Mouse (Mus musculus) lung, adult 2 months (tissue): ENCODE results near the gene Marf1. TPM values are rescaled to one million over a fixed set of nuclear protein-coding genes. Genes with fewer than 3 reads are reported as not detected.
"Not testable (repeated sequence)": the region's sequence is repeated elsewhere in the genome, so short reads cannot be mapped to it uniquely, and the experiment has no call there.

Source experiments
- DNase-seq: peaks from one replicate; pipeline ENCODE4 v3.0.0; 2022
- H3K4me1 ChIP-seq: fragments of 200-500 bp; 2 replicates; pipeline ENCODE4 v1.6.1; 2011; ENCODE audit warnings: low read length; ENCODE audit not compliant: control insufficient read depth, insufficient read depth
- H3K4me3 ChIP-seq: fragments of 200-500 bp; replicated peaks from 2 replicates; pipeline ENCODE3; 2011; ENCODE audit warnings: low read depth, mild to moderate bottlenecking, control low read depth, low read length; ENCODE audit errors: extremely low read depth
- CTCF ChIP-seq: fragments of 200-500 bp; IDR thresholded peaks from 2 replicates; pipeline ENCODE4 v1.5.1; 2011; ENCODE audit warnings: mild to moderate bottlenecking, low read length, control low read depth; ENCODE audit not compliant: insufficient read depth
- POLR2A ChIP-seq: fragments of 200-500 bp; IDR thresholded peaks from 2 replicates; pipeline ENCODE4 v1.6.1; 2011; ENCODE audit warnings: low read depth, mild to moderate bottlenecking, control low read depth, low read length, borderline replicate concordance; ENCODE audit errors: extremely low read depth
- WGBS: fragments of 180-500 bp; shearing (Covaris S2); methylation state at CpG from one replicate; pipeline ENCODE4 v1.1.7; 2018; 5-methylcytosine and 5-hydroxymethylcytosine counted together
- polyA plus RNA-seq: library from polyadenylated mRNA; depleted of rRNA; stranded (reverse); fragments of >200 nt; gene quantifications from 2 replicates; pipeline ENCODE4 v1.2.3, GENCODE M21; 2012

The Marf1 gene
- polyA plus RNA-seq, 1 experiment = 15.7 TPM

GRCm38 (mm10) chr16:14169706-14170105, 6.6 kb upstream of the Marf1 start:
- no peak overlapping the region for H3K4me3 ChIP-seq
- WGBS = 79% methylated on average over 1 of the region's 1 CpGs
- DNase-seq = no peak
- TF ChIP-seq POLR2A (no peak), CTCF (no peak)
- H3K4me1 ChIP-seq = no peaks in the 10 kb centered on the region

GRCm38 (mm10) chr16:14166490-14166889, 3.3 kb upstream of the Marf1 start:
- DNase-seq = no peak
- no peak for TF ChIP-seq CTCF
- TF ChIP-seq POLR2A = no peak
- Histone ChIP-seq H3K4me1 (no peaks in the 10 kb centered on the region; the same call in 1 of the 2 replicates), H3K4me3 (no peak overlapping the region)
- WGBS = 68% methylated on average over 4 of the region's 4 CpGs

- H3K4me3 ChIP-seq = peak overlapping the region; percentile 87
- DNase-seq = no peak
- H3K4me1 ChIP-seq = no peaks in the 10 kb centered on the region; the same call in 1 of the 2 replicates
- TF ChIP-seq CTCF (no peak), POLR2A (no peak)
- WGBS = 1% methylated on average over 10 of the region's 10 CpGs
Observed at GRCm38 (mm10) chr16:14163731-14164130, 580 bp upstream of the Marf1 start.

GRCm38 (mm10) chr16:14160941-14161340, 2.2 kb downstream of the Marf1 start:
- 68% methylated on average over 1 of the region's 1 CpGs for WGBS
- no peak overlapping the region for H3K4me3 ChIP-seq
- TF ChIP-seq POLR2A = no peak
- DNase-seq = no peak
- H3K4me1 ChIP-seq = no peaks in the 10 kb centered on the region; the same call in none of the 2 replicates

- Histone ChIP-seq H3K4me1 (no peaks in the 10 kb centered on the region; the same call in none of the 2 replicates), H3K4me3 (peak overlapping the region; percentile 69)
- TF ChIP-seq CTCF = no peak; the same call in 1 of the 2 replicates
- no peak for TF ChIP-seq POLR2A
- DNase-seq = no peak
- under 1% methylated on average over 10 of the region's 10 CpGs for WGBS
Observed at GRCm38 (mm10) chr16:14159746-14160131, 3.4 kb downstream of the Marf1 start.

GRCm38 (mm10) chr16:14158936-14159745, 4.0 kb downstream of the Marf1 start:
- WGBS = 2% methylated on average over 58 of the region's 58 CpGs
- Histone ChIP-seq H3K4me1 (no peaks in the 10 kb centered on the region; the same call in none of the 2 replicates), H3K4me3 (peak overlapping the region; percentile 84)
- peak; percentile 99 for DNase-seq
- TF ChIP-seq CTCF = no peak
- TF ChIP-seq POLR2A = peak; percentile 95

GRCm38 (mm10) chr16:14158536-14158935, 4.6 kb downstream of the Marf1 start:
- TF ChIP-seq POLR2A (no peak), CTCF (no peak)
- H3K4me1 ChIP-seq = no peaks in the 10 kb centered on the region; the same call in none of the 2 replicates
- 7% methylated on average over 7 of the region's 7 CpGs for WGBS
- H3K4me3 ChIP-seq = peak overlapping the region; percentile 84
- no peak for DNase-seq

GRCm38 (mm10) chr16:14156312-14156711, 6.8 kb downstream of the Marf1 start:
- DNase-seq = no peak
- no peaks in the 10 kb centered on the region; the same call in none of the 2 replicates for H3K4me1 ChIP-seq
- TF ChIP-seq POLR2A (no peak), CTCF (no peak)
- H3K4me3 ChIP-seq = no peak overlapping the region
- WGBS = 91% methylated on average over 6 of the region's 6 CpGs

- not testable (repeated sequence) for DNase-seq, H3K4me3 ChIP-seq, H3K4me1 ChIP-seq
- 56% methylated on average over 1 of the region's 2 CpGs for WGBS
Observed at GRCm38 (mm10) chr16:14155638-14156037, 7.5 kb downstream of the Marf1 start.

GRCm38 (mm10) chr16:14151718-14152117, 11.4 kb downstream of the Marf1 start:
- 88% methylated on average over 4 of the region's 4 CpGs for WGBS
- DNase-seq = no peak
- TF ChIP-seq POLR2A (no peak), CTCF (no peak)
- Histone ChIP-seq H3K4me1 (no peaks in the 10 kb centered on the region), H3K4me3 (no peak overlapping the region)
